Mouse (Mus musculus) liver, postnatal 0 days (tissue): ENCODE measurements around the gene Yars.

Experiments
- CTCF ChIP-seq: sonication (generic); IDR thresholded peaks from 2 replicates; pipeline ENCODE4 v1.5.1; 2016; ENCODE audit warnings: antibody characterized with exemption, low read depth
- EP300 ChIP-seq: IDR thresholded peaks from 2 replicates; pipeline ENCODE4 v1.6.1; 2016; ENCODE audit warnings: antibody characterized with exemption, low read depth, mild to moderate bottlenecking

- TF ChIP-seq CTCF: no peak
- TF ChIP-seq EP300: no peak
Measured at GRCm38 (mm10) chr4:129223421-129224281, 34.1 kb downstream of the Yars start.
